Mouse (Mus musculus) c-Kit-positive CD71-positive TER-119-positive erythroid progenitor cells, embryonic 14.5 days (primary cell): ENCODE measurements around the gene Arl10.
A peak's percentile ranks its signal among the peaks of the same experiment; 100 is the strongest.

Source experiments
- DNase-seq: peaks from one replicate; pipeline ENCODE4 v3.0.0-alpha.2; 2013; ENCODE audit warnings: low spot score

The Arl10 gene

GRCm38 (mm10) chr13:54574854-54575481, at the start of gene Arl10:
Gene Arl10 (plus strand): TSS chr13:54575015.
- DNase-seq = no peak

- DNase-seq = no peak
Observed at GRCm38 (mm10) chr13:54527140-54527539, 47.7 kb upstream of the Arl10 start.

GRCm38 (mm10) chr13:54532134-54532533, 42.7 kb upstream of the Arl10 start:
- DNase-seq = no peak

- no peak for DNase-seq
Observed at GRCm38 (mm10) chr13:54548036-54548435, 26.8 kb upstream of the Arl10 start.

GRCm38 (mm10) chr13:54556176-54556575, 18.6 kb upstream of the Arl10 start:
- DNase-seq = no peak

- no peak for DNase-seq
Observed at GRCm38 (mm10) chr13:54556796-54557195, 18.0 kb upstream of the Arl10 start.

GRCm38 (mm10) chr13:54557652-54558051, 17.2 kb upstream of the Arl10 start:
- DNase-seq = no peak

GRCm38 (mm10) chr13:54559656-54560055, 15.2 kb upstream of the Arl10 start:
- no peak for DNase-seq

GRCm38 (mm10) chr13:54560608-54561007, 14.2 kb upstream of the Arl10 start:
- no peak for DNase-seq

GRCm38 (mm10) chr13:54562562-54562961, 12.3 kb upstream of the Arl10 start:
- no peak for DNase-seq

- DNase-seq = no peak
Observed at GRCm38 (mm10) chr13:54564232-54565200, 10.3 kb upstream of the Arl10 start.

GRCm38 (mm10) chr13:54565201-54565581, 9.6 kb upstream of the Arl10 start, which contains the start of gene 4833439L19Rik:
Gene 4833439L19Rik (minus strand): TSS chr13:54565435.
- peak; percentile 85 for DNase-seq

GRCm38 (mm10) chr13:54565594-54566345, 9.0 kb upstream of the Arl10 start:
- no peak for DNase-seq

- no peak for DNase-seq
Observed at GRCm38 (mm10) chr13:54568380-54568779, 6.4 kb upstream of the Arl10 start.

GRCm38 (mm10) chr13:54569282-54569681, 5.5 kb upstream of the Arl10 start:
- no peak for DNase-seq

GRCm38 (mm10) chr13:54570736-54571135, 4.1 kb upstream of the Arl10 start:
- no peak for DNase-seq

- DNase-seq = no peak
Observed at GRCm38 (mm10) chr13:54571637-54572036, 3.2 kb upstream of the Arl10 start.

GRCm38 (mm10) chr13:54572621-54573020, 2.2 kb upstream of the Arl10 start:
- no peak for DNase-seq

GRCm38 (mm10) chr13:54575489-54575888, 674 bp downstream of the Arl10 start:
- DNase-seq = no peak

- no peak for DNase-seq
Observed at GRCm38 (mm10) chr13:54577652-54578507, 3.1 kb downstream of the Arl10 start.

- DNase-seq = no peak
Observed at GRCm38 (mm10) chr13:54581385-54581784, 6.6 kb downstream of the Arl10 start.
